Mouse (Mus musculus) left cerebral cortex, adult 18-20 months (tissue): ENCODE results near the gene Gbp6. TPM values are rescaled to one million over a fixed set of nuclear protein-coding genes. Genes with fewer than 3 reads are reported as not detected.

Source experiments
- total RNA-seq, 2 experiments: library from RNA; stranded (reverse); gene quantifications; 2 replicates each; pipeline ENCODE4 v1.2.3; 2021

The Gbp6 gene
- total RNA-seq, 2 experiments from 2014 or later, result 1.6 to 2.0 TPM

Other genes starting within 250 kb of the Gbp6 start
- gene Gbp9, start 154.2 kb downstream of the Gbp6 start, total RNA-seq, result 1 to 10 TPM; 2.4 to 4.1 TPM
- under 1 TPM; 0.16 to 0.21 TPM for gene Gbp8, start 154.2 kb downstream of the Gbp6 start, total RNA-seq
- gene Gbp4, start 154.1 kb downstream of the Gbp6 start, total RNA-seq, result 1 to 10 TPM; 1.0 to 1.9 TPM
- gene Gbp10, start 54.2 kb downstream of the Gbp6 start, total RNA-seq, result not detected
- not detected for gene Gm43302, start within 50 bp of the Gbp6 start, total RNA-seq
- gene Lrrc8b, start 122.1 kb upstream of the Gbp6 start, total RNA-seq, result 10 to 100 TPM; 81.7 to 86.0 TPM
- gene Lrrc8c, start 225.7 kb upstream of the Gbp6 start, total RNA-seq, result 10 to 100 TPM; 30.7 to 31.0 TPM